Mouse (Mus musculus): ENCODE results near the gene Wdpcp. TPM values are rescaled to one million over a fixed set of nuclear protein-coding genes. Genes with fewer than 3 reads are reported as not detected.

Wdpcp gene
- polyA plus RNA-seq, 1 experiment from 2014 or later = 11.8 TPM

- Histone ChIP-seq H3K36me3 (peaks cover 15% of the 10 kb centered on the region), H3K27me3 (no peaks in the 10 kb centered on the region), H3K9ac (peak overlapping the region; percentile 85), H3K27ac (peak overlapping the region; percentile 93), H3K4me3 (replicated peaks) (peak overlapping the region; percentile 88), H3K4me2 (peak overlapping the region; percentile 69), H3K4me1 (peaks cover 21% of the 10 kb centered on the region), H3K9me3 (replicated peaks) (no peaks in the 10 kb centered on the region)
- no peak for ATAC-seq (replicated peaks; ENCODE audit: low FRiP score)
- 4% methylated on average over 10 of the region's 10 CpGs for WGBS
Measured at GRCm38 (mm10) chr11:21570973-21571372, 1.1 kb upstream of the Wdpcp start.

GRCm38 (mm10) chr11:21581472-21581871 lies 9.4 kb downstream of the Wdpcp start:
- H3K9me3 ChIP-seq (replicated peaks) = no peaks in the 10 kb centered on the region
- no peak overlapping the region for H3K9ac ChIP-seq
- no peak overlapping the region for H3K4me3 ChIP-seq (replicated peaks)
- H3K27ac ChIP-seq = no peak overlapping the region
- H3K4me1 ChIP-seq = no peaks in the 10 kb centered on the region
- ATAC-seq (replicated peaks; ENCODE audit: low FRiP score) = no peak
- WGBS = 73% methylated on average over 7 of the region's 7 CpGs
- no peaks in the 10 kb centered on the region for H3K36me3 ChIP-seq
- H3K27me3 ChIP-seq = no peaks in the 10 kb centered on the region
- H3K4me2 ChIP-seq = no peak overlapping the region

GRCm38 (mm10) chr11:21583286-21583685 lies 11.3 kb downstream of the Wdpcp start:
- 67% methylated on average over 1 of the region's 1 CpGs for WGBS
- no peak for ATAC-seq (replicated peaks; ENCODE audit: low FRiP score)
- Histone ChIP-seq H3K4me1 (no peaks in the 10 kb centered on the region), H3K36me3 (no peaks in the 10 kb centered on the region), H3K4me3 (replicated peaks) (no peak overlapping the region), H3K9ac (no peak overlapping the region), H3K9me3 (replicated peaks) (no peaks in the 10 kb centered on the region), H3K4me2 (no peak overlapping the region), H3K27ac (no peak overlapping the region), H3K27me3 (no peaks in the 10 kb centered on the region)

GRCm38 (mm10) chr11:21602497-21602896 lies 30.5 kb downstream of the Wdpcp start:
- Histone ChIP-seq H3K27ac (no peak overlapping the region), H3K4me2 (no peak overlapping the region), H3K9ac (no peak overlapping the region), H3K27me3 (no peaks in the 10 kb centered on the region), H3K4me3 (replicated peaks) (no peak overlapping the region), H3K9me3 (replicated peaks) (no peaks in the 10 kb centered on the region), H3K4me1 (no peaks in the 10 kb centered on the region), H3K36me3 (no peaks in the 10 kb centered on the region)
- no peak for ATAC-seq (replicated peaks; ENCODE audit: low FRiP score)
- 58% methylated on average over 5 of the region's 5 CpGs for WGBS

- no peak for ATAC-seq (replicated peaks; ENCODE audit: low FRiP score)
- H3K4me1 ChIP-seq = no peaks in the 10 kb centered on the region
- no peak overlapping the region for H3K4me2 ChIP-seq
- no peaks in the 10 kb centered on the region for H3K36me3 ChIP-seq
- no peaks in the 10 kb centered on the region for H3K9me3 ChIP-seq (replicated peaks)
- H3K4me3 ChIP-seq (replicated peaks) = no peak overlapping the region
- H3K27me3 ChIP-seq = no peaks in the 10 kb centered on the region
- H3K27ac ChIP-seq = no peak overlapping the region
- no peak overlapping the region for H3K9ac ChIP-seq
Measured at GRCm38 (mm10) chr11:21615915-21616314, 43.9 kb downstream of the Wdpcp start.

GRCm38 (mm10) chr11:21634171-21634907 lies 62.3 kb downstream of the Wdpcp start:
- H3K27ac ChIP-seq = no peak overlapping the region
- H3K9ac ChIP-seq = no peak overlapping the region
- 72% methylated on average over 8 of the region's 9 CpGs for WGBS
- H3K4me1 ChIP-seq = peaks cover 4% of the 10 kb centered on the region; the same call in 1 of the 2 replicates
- no peak overlapping the region for H3K4me3 ChIP-seq (replicated peaks)
- H3K36me3 ChIP-seq = no peaks in the 10 kb centered on the region
- no peaks in the 10 kb centered on the region for H3K9me3 ChIP-seq (replicated peaks)
- ATAC-seq (replicated peaks; ENCODE audit: low FRiP score) = no peak
- H3K4me2 ChIP-seq = no peak overlapping the region
- no peaks in the 10 kb centered on the region for H3K27me3 ChIP-seq

GRCm38 (mm10) chr11:21638341-21638740 lies 66.3 kb downstream of the Wdpcp start:
- ATAC-seq (replicated peaks; ENCODE audit: low FRiP score) = peak; percentile 49; the same call in 1 of the 2 replicates
- H3K4me3 ChIP-seq (replicated peaks) = no peak overlapping the region
- 11% methylated on average over 5 of the region's 5 CpGs for WGBS
- H3K27ac ChIP-seq = no peak overlapping the region
- no peaks in the 10 kb centered on the region for H3K36me3 ChIP-seq
- H3K9ac ChIP-seq = no peak overlapping the region
- H3K4me2 ChIP-seq = no peak overlapping the region
- peaks cover 4% of the 10 kb centered on the region; the same call in 1 of the 2 replicates for H3K4me1 ChIP-seq
- H3K27me3 ChIP-seq = no peaks in the 10 kb centered on the region
- H3K9me3 ChIP-seq (replicated peaks) = no peaks in the 10 kb centered on the region

- ATAC-seq (replicated peaks; ENCODE audit: low FRiP score) = no peak
- Histone ChIP-seq H3K27ac (no peak overlapping the region), H3K4me3 (replicated peaks) (no peak overlapping the region), H3K36me3 (no peaks in the 10 kb centered on the region), H3K4me1 (peaks cover 4% of the 10 kb centered on the region; the same call in 1 of the 2 replicates), H3K27me3 (no peaks in the 10 kb centered on the region), H3K9me3 (replicated peaks) (no peaks in the 10 kb centered on the region), H3K4me2 (no peak overlapping the region), H3K9ac (no peak overlapping the region)
- 59% methylated on average over 2 of the region's 2 CpGs for WGBS
Measured at GRCm38 (mm10) chr11:21639534-21639933, 67.5 kb downstream of the Wdpcp start.

GRCm38 (mm10) chr11:21644231-21644630 lies 72.2 kb downstream of the Wdpcp start:
- Histone ChIP-seq H3K9me3 (replicated peaks) (no peaks in the 10 kb centered on the region), H3K4me2 (no peak overlapping the region), H3K27me3 (no peaks in the 10 kb centered on the region), H3K4me1 (no peaks in the 10 kb centered on the region), H3K4me3 (replicated peaks) (no peak overlapping the region), H3K9ac (no peak overlapping the region), H3K27ac (no peak overlapping the region), H3K36me3 (no peaks in the 10 kb centered on the region)
- WGBS = 73% methylated on average over 4 of the region's 4 CpGs
- no peak for ATAC-seq (replicated peaks; ENCODE audit: low FRiP score)

- Histone ChIP-seq H3K36me3 (no peaks in the 10 kb centered on the region), H3K4me3 (replicated peaks) (no peak overlapping the region), H3K27me3 (no peaks in the 10 kb centered on the region), H3K4me2 (no peak overlapping the region), H3K4me1 (no peaks in the 10 kb centered on the region), H3K27ac (no peak overlapping the region), H3K9me3 (replicated peaks) (no peaks in the 10 kb centered on the region), H3K9ac (no peak overlapping the region)
- 81% methylated on average over 3 of the region's 3 CpGs for WGBS
- no peak for ATAC-seq (replicated peaks; ENCODE audit: low FRiP score)
Measured at GRCm38 (mm10) chr11:21646136-21646535, 74.1 kb downstream of the Wdpcp start.

GRCm38 (mm10) chr11:21658985-21659384 lies 87.0 kb downstream of the Wdpcp start:
- Histone ChIP-seq H3K9ac (no peak overlapping the region), H3K36me3 (no peaks in the 10 kb centered on the region), H3K4me3 (replicated peaks) (no peak overlapping the region), H3K9me3 (replicated peaks) (no peaks in the 10 kb centered on the region), H3K4me2 (no peak overlapping the region), H3K27me3 (no peaks in the 10 kb centered on the region), H3K27ac (no peak overlapping the region), H3K4me1 (no peaks in the 10 kb centered on the region)
- ATAC-seq (replicated peaks; ENCODE audit: low FRiP score) = no peak
- 70% methylated on average over 3 of the region's 3 CpGs for WGBS

- Histone ChIP-seq H3K4me1 (no peaks in the 10 kb centered on the region), H3K4me3 (replicated peaks) (no peak overlapping the region), H3K9me3 (replicated peaks) (no peaks in the 10 kb centered on the region), H3K27ac (no peak overlapping the region), H3K9ac (no peak overlapping the region), H3K4me2 (no peak overlapping the region), H3K36me3 (no peaks in the 10 kb centered on the region), H3K27me3 (no peaks in the 10 kb centered on the region)
- no peak for ATAC-seq (replicated peaks; ENCODE audit: low FRiP score)
- WGBS = 55% methylated on average over 2 of the region's 2 CpGs
Measured at GRCm38 (mm10) chr11:21677034-21677433, 105.0 kb downstream of the Wdpcp start.

- H3K4me2 ChIP-seq = no peak overlapping the region
- 86% methylated on average over 6 of the region's 6 CpGs for WGBS
- no peak overlapping the region for H3K4me3 ChIP-seq (replicated peaks)
- no peaks in the 10 kb centered on the region for H3K4me1 ChIP-seq
- H3K36me3 ChIP-seq = no peaks in the 10 kb centered on the region
- no peak overlapping the region for H3K9ac ChIP-seq
- H3K27ac ChIP-seq = no peak overlapping the region
- H3K9me3 ChIP-seq (replicated peaks) = no peaks in the 10 kb centered on the region
- ATAC-seq (replicated peaks; ENCODE audit: low FRiP score) = no peak
- H3K27me3 ChIP-seq = no peaks in the 10 kb centered on the region
Measured at GRCm38 (mm10) chr11:21688441-21688840, 116.4 kb downstream of the Wdpcp start.

All from kidney, embryonic 15.5 days (tissue).